Mouse (Mus musculus) bone marrow, adult 2 months (tissue): ENCODE data around the gene Ntn4.

Source experiments
- CTCF ChIP-seq: fragments of 200-500 bp; IDR thresholded peaks from 2 replicates; pipeline ENCODE4 v1.5.1; 2011; ENCODE audit warnings: low read length, control low read depth; ENCODE audit not compliant: control insufficient read depth, insufficient read depth
- POLR2A ChIP-seq: fragments of 200-500 bp; IDR thresholded peaks from 2 replicates; pipeline ENCODE4 v1.6.1; 2011; ENCODE audit warnings: low read depth, mild to moderate bottlenecking, control low read depth, low read length, borderline replicate concordance; ENCODE audit not compliant: control insufficient read depth

DNA sequence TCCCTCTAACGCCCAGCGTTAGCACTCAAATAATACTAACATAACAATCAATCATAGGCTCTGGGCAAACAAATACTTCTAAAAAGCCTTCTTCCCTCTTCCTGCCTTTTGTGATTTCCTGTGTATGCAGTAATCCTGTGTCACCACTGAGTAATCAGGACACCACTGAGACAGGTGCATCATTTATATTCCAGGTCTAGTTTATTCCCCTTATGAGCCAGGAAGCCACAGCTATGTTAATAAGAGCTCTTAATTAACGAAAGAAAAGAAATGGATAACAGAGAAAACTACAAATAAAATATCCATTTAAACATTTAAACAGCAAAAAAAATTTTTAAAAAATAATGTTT lies 101.6 kb downstream of the Ntn4 start:
- no peak for TF ChIP-seq CTCF
- no peak for TF ChIP-seq POLR2A
